Mouse (Mus musculus): ENCODE measurements around the gene Kctd15. TPM values are rescaled to one million over a fixed set of nuclear protein-coding genes. Genes with fewer than 3 reads are reported as not detected.

Gene Kctd15
- polyA plus RNA-seq, 1 experiment from 2014 or later: 28.2 TPM

GRCm38 (mm10) chr7:34675831-34676514, 19.4 kb upstream of the Kctd15 start:
- H3K36me3 ChIP-seq (ENCODE audit: control insufficient read depth, insufficient read depth, low read length): no peaks in the 10 kb centered on the region
- peaks cover 31% of the 10 kb centered on the region for H3K27me3 ChIP-seq (ENCODE audit: control insufficient read depth, insufficient read depth, low read length)
- ATAC-seq (ENCODE audit: insufficient number of reproducible peaks, low FRiP score, low TSS enrichment, low read depth): peak; percentile 15; the same call in 1 of the 2 replicates
- H3K9ac ChIP-seq (ENCODE audit: low read length): no peak overlapping the region
- H3K9me3 ChIP-seq (ENCODE audit: control insufficient read depth, low read length): no peaks in the 10 kb centered on the region
- H3K4me1 ChIP-seq (ENCODE audit: control insufficient read depth, insufficient read depth, low read length): no peaks in the 10 kb centered on the region
- peak overlapping the region; percentile 21 for H3K4me3 ChIP-seq (ENCODE audit: low read depth, low read length)
- peak; percentile 92 for DNase-seq (ENCODE audit: low spot score)
- H3K27ac ChIP-seq (replicated peaks; ENCODE audit: low read depth, low read length): no peak overlapping the region
- 11% methylated on average over 33 of the region's 33 CpGs for WGBS
- H3K4me2 ChIP-seq (ENCODE audit: low read depth, severe bottlenecking): peak overlapping the region; percentile 26

DNA sequence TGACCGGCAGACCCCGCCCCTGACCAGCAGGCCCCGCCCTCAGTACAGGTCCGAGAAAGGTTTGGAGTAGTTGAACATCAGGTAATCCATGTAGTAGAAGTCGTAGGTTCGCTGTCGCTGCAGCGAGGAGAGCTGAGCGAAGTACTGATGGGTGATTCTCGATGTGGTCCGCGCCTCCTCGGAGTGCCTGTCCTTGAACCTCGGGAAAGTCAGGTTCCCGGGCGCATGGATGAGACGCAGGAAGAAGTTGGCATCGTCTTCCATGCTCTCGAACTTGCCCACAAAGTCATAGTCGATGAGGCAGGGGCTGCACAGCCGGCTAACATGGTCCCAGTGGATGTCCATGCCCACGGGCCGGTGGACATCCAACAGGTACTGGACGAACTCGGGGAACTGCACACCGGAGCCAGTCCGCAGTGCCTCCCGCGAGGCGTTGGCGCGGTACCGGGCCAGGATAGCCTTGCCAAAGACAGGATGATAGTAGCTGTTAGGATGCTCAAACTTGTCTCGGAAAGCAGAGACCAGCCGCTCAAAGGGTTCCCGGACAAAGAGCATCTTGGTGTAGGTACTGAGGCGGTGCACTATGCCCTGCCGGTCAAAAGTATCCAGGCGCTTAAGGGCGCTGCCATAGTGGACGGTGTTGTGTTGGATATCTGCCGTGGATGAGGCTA, 18.7 kb upstream of the Kctd15 start:
- H3K4me1 ChIP-seq (ENCODE audit: control insufficient read depth, insufficient read depth, low read length): no peaks in the 10 kb centered on the region
- peak; percentile 32 for DNase-seq (ENCODE audit: low spot score)
- no peaks in the 10 kb centered on the region for H3K9me3 ChIP-seq (ENCODE audit: control insufficient read depth, low read length)
- no peak overlapping the region for H3K9ac ChIP-seq (ENCODE audit: low read length)
- peak overlapping the region; percentile 21 for H3K4me3 ChIP-seq (ENCODE audit: low read depth, low read length)
- ATAC-seq (ENCODE audit: insufficient number of reproducible peaks, low FRiP score, low TSS enrichment, low read depth): 0 out of 2 replicates have a peak, but pooled peaks have one; percentile 7
- no peaks in the 10 kb centered on the region for H3K36me3 ChIP-seq (ENCODE audit: control insufficient read depth, insufficient read depth, low read length)
- H3K27me3 ChIP-seq (ENCODE audit: control insufficient read depth, insufficient read depth, low read length): peaks cover 31% of the 10 kb centered on the region
- 16% methylated on average over 42 of the region's 42 CpGs for WGBS
- H3K4me2 ChIP-seq (ENCODE audit: low read depth, severe bottlenecking): peak overlapping the region; percentile 26
- H3K27ac ChIP-seq (replicated peaks; ENCODE audit: low read depth, low read length): no peak overlapping the region

DNA sequence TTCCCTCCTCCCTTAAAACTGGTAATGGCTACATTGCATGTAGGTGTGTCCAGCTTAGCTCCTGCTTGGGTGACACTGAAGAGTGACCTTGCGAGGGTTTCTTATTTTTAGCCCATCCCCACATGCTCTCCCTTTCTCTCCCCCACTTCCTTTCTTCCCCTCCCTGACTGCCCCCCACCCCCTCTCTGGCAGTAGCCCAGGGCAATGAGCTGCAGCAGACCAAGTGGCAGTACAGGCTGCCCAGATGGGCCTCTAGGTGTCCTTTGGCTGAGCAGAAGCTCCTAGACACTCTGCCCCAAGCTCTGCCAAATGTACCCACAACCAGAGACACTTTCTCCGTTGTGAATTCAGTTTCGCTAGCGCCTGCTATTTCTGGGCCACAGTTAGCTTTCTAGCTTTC, 16.4 kb upstream of the Kctd15 start:
- no peak overlapping the region for H3K27ac ChIP-seq (replicated peaks; ENCODE audit: low read depth, low read length)
- no peak overlapping the region for H3K9ac ChIP-seq (ENCODE audit: low read length)
- DNase-seq (ENCODE audit: low spot score) (no peak), ATAC-seq (ENCODE audit: insufficient number of reproducible peaks, low FRiP score, low TSS enrichment, low read depth) (no peak)
- WGBS: 84% methylated on average over 4 of the region's 4 CpGs
- no peak overlapping the region for H3K4me3 ChIP-seq (ENCODE audit: low read depth, low read length)
- peaks cover 31% of the 10 kb centered on the region for H3K27me3 ChIP-seq (ENCODE audit: control insufficient read depth, insufficient read depth, low read length)
- H3K9me3 ChIP-seq (ENCODE audit: control insufficient read depth, low read length): no peaks in the 10 kb centered on the region
- H3K4me2 ChIP-seq (ENCODE audit: low read depth, severe bottlenecking): no peak overlapping the region
- no peaks in the 10 kb centered on the region for H3K36me3 ChIP-seq (ENCODE audit: control insufficient read depth, insufficient read depth, low read length)
- no peaks in the 10 kb centered on the region for H3K4me1 ChIP-seq (ENCODE audit: control insufficient read depth, insufficient read depth, low read length)

- H3K9me3 ChIP-seq (ENCODE audit: control insufficient read depth, low read length): no peaks in the 10 kb centered on the region
- ATAC-seq (ENCODE audit: insufficient number of reproducible peaks, low FRiP score, low TSS enrichment, low read depth) (0 out of 2 replicates have a peak, but pooled peaks have one; percentile 19), DNase-seq (ENCODE audit: low spot score) (peak; percentile 97)
- no peak overlapping the region for H3K4me3 ChIP-seq (ENCODE audit: low read depth, low read length)
- no peak overlapping the region for H3K4me2 ChIP-seq (ENCODE audit: low read depth, severe bottlenecking)
- peaks cover 31% of the 10 kb centered on the region for H3K27me3 ChIP-seq (ENCODE audit: control insufficient read depth, insufficient read depth, low read length)
- H3K27ac ChIP-seq (replicated peaks; ENCODE audit: low read depth, low read length): no peak overlapping the region
- H3K9ac ChIP-seq (ENCODE audit: low read length): no peak overlapping the region
- H3K36me3 ChIP-seq (ENCODE audit: control insufficient read depth, insufficient read depth, low read length): no peaks in the 10 kb centered on the region
- H3K4me1 ChIP-seq (ENCODE audit: control insufficient read depth, insufficient read depth, low read length): no peaks in the 10 kb centered on the region
- WGBS: 5% methylated on average over 6 of the region's 6 CpGs
Measured at GRCm38 (mm10) chr7:34671911-34672310, 15.4 kb upstream of the Kctd15 start.

DNA sequence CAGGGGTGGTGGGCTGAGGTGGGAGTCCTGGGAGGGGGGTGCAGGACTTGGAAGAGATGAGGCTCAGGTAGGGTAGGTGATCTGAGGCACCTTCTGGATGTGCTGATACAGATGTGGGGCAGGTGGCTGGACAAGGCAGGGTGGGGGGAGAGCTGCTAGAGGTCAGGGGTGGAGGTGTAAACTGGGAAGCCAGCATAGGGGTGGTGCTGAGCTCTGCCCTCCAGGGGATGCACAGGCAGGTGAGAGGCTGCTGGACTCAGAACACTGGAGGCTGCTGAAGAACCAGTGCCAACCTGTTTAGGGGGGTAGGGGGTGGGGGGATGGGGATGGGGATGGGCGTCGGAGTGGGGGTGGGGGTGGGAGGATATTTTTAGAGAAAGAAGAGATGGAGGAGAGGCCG, 14.2 kb upstream of the Kctd15 start:
- Histone ChIP-seq H3K9me3 (ENCODE audit: control insufficient read depth, low read length) (no peaks in the 10 kb centered on the region), H3K36me3 (ENCODE audit: control insufficient read depth, insufficient read depth, low read length) (no peaks in the 10 kb centered on the region), H3K4me1 (ENCODE audit: control insufficient read depth, insufficient read depth, low read length) (no peaks in the 10 kb centered on the region), H3K4me3 (ENCODE audit: low read depth, low read length) (no peak overlapping the region), H3K4me2 (ENCODE audit: low read depth, severe bottlenecking) (no peak overlapping the region), H3K9ac (ENCODE audit: low read length) (no peak overlapping the region), H3K27me3 (ENCODE audit: control insufficient read depth, insufficient read depth, low read length) (peaks cover 28% of the 10 kb centered on the region), H3K27ac (replicated peaks; ENCODE audit: low read depth, low read length) (no peak overlapping the region)
- 75% methylated on average over 3 of the region's 3 CpGs for WGBS
- DNase-seq (ENCODE audit: low spot score): no peak
- no peak for ATAC-seq (ENCODE audit: insufficient number of reproducible peaks, low FRiP score, low TSS enrichment, low read depth)

GRCm38 (mm10) chr7:34669336-34669735, 12.8 kb upstream of the Kctd15 start:
- Histone ChIP-seq H3K9me3 (ENCODE audit: control insufficient read depth, low read length) (no peaks in the 10 kb centered on the region), H3K4me3 (ENCODE audit: low read depth, low read length) (no peak overlapping the region), H3K36me3 (ENCODE audit: control insufficient read depth, insufficient read depth, low read length) (no peaks in the 10 kb centered on the region), H3K27me3 (ENCODE audit: control insufficient read depth, insufficient read depth, low read length) (peaks cover 13% of the 10 kb centered on the region), H3K27ac (replicated peaks; ENCODE audit: low read depth, low read length) (no peak overlapping the region), H3K9ac (ENCODE audit: low read length) (peak overlapping the region; percentile 34; the same call in 1 of the 2 replicates), H3K4me1 (ENCODE audit: control insufficient read depth, insufficient read depth, low read length) (no peaks in the 10 kb centered on the region), H3K4me2 (ENCODE audit: low read depth, severe bottlenecking) (no peak overlapping the region)
- DNase-seq (ENCODE audit: low spot score) (no peak), ATAC-seq (ENCODE audit: insufficient number of reproducible peaks, low FRiP score, low TSS enrichment, low read depth) (no peak)
- 23% methylated on average over 9 of the region's 9 CpGs for WGBS

GRCm38 (mm10) chr7:34667874-34668273, 11.3 kb upstream of the Kctd15 start:
- H3K4me3 ChIP-seq (ENCODE audit: low read depth, low read length): no peak overlapping the region
- no peak overlapping the region for H3K4me2 ChIP-seq (ENCODE audit: low read depth, severe bottlenecking)
- H3K36me3 ChIP-seq (ENCODE audit: control insufficient read depth, insufficient read depth, low read length): no peaks in the 10 kb centered on the region
- DNase-seq (ENCODE audit: low spot score) (no peak), ATAC-seq (ENCODE audit: insufficient number of reproducible peaks, low FRiP score, low TSS enrichment, low read depth) (no peak)
- no peaks in the 10 kb centered on the region for H3K27me3 ChIP-seq (ENCODE audit: control insufficient read depth, insufficient read depth, low read length)
- H3K9ac ChIP-seq (ENCODE audit: low read length): no peak overlapping the region
- H3K4me1 ChIP-seq (ENCODE audit: control insufficient read depth, insufficient read depth, low read length): no peaks in the 10 kb centered on the region
- WGBS: 87% methylated on average over 16 of the region's 16 CpGs
- no peaks in the 10 kb centered on the region for H3K9me3 ChIP-seq (ENCODE audit: control insufficient read depth, low read length)
- H3K27ac ChIP-seq (replicated peaks; ENCODE audit: low read depth, low read length): no peak overlapping the region

- no peak overlapping the region for H3K4me2 ChIP-seq (ENCODE audit: low read depth, severe bottlenecking)
- 49% methylated on average over 7 of the region's 7 CpGs for WGBS
- DNase-seq (ENCODE audit: low spot score): no peak
- no peak overlapping the region for H3K27ac ChIP-seq (replicated peaks; ENCODE audit: low read depth, low read length)
- no peak overlapping the region for H3K9ac ChIP-seq (ENCODE audit: low read length)
- 0 out of 2 replicates have a peak, but pooled peaks cover 7% of the 10 kb centered on the region for H3K4me1 ChIP-seq (ENCODE audit: control insufficient read depth, insufficient read depth, low read length)
- no peak for ATAC-seq (ENCODE audit: insufficient number of reproducible peaks, low FRiP score, low TSS enrichment, low read depth)
- H3K36me3 ChIP-seq (ENCODE audit: control insufficient read depth, insufficient read depth, low read length): no peaks in the 10 kb centered on the region
- no peak overlapping the region for H3K4me3 ChIP-seq (ENCODE audit: low read depth, low read length)
- no peaks in the 10 kb centered on the region for H3K27me3 ChIP-seq (ENCODE audit: control insufficient read depth, insufficient read depth, low read length)
- no peaks in the 10 kb centered on the region for H3K9me3 ChIP-seq (ENCODE audit: control insufficient read depth, low read length)
Measured at GRCm38 (mm10) chr7:34663145-34663544, 6.6 kb upstream of the Kctd15 start.
